Mouse (Mus musculus): ENCODE data around the gene Akt1s1.

- no peak for TF ChIP-seq CTCF (IDR thresholded peaks at IDR 0.05; ENCODE audit: low read depth)
- no peak for TF ChIP-seq EP300 (IDR thresholded peaks at IDR 0.05; ENCODE audit: low read depth)
Observed at GRCm38 (mm10) chr7:44892276-44892921, 43.6 kb downstream of the Akt1s1 start, which contains the start of gene Med25.

Measured in liver, embryonic 14.5 days (tissue).